Mouse (Mus musculus) CH12.LX (cell line): ENCODE measurements at regions not wholly inside any gene's neighbourhood (a gene's known extent, or its start where the extent isn't known, plus 50 kb on each side); places are given as distances from the start of the nearest gene placed in this dataset.

Experiments used
- BHLHE40 ChIP-seq: IDR thresholded peaks from 2 replicates; pipeline ENCODE4 v1.6.1; 2011; ENCODE audit warnings: mild to moderate bottlenecking, low read depth, low read length, improper control_type of control experiment
- CHD2 ChIP-seq: IDR thresholded peaks from 2 replicates; pipeline ENCODE4 v1.6.1; 2011; ENCODE audit warnings: low read length, improper control_type of control experiment
- CTCF ChIP-seq, 2 experiments: IDR thresholded peaks in 1 of 2; conservative IDR thresholded peaks in 1 of 2; 2 replicates each; pipeline ENCODE4 v1.5.1; 2011 to 2012; ENCODE audit warnings: low read depth in 2 of 2, low read length in 2 of 2, improper control_type of control experiment in 1 of 2, inconsistent platforms in 1 of 2, mild to moderate bottlenecking in 1 of 2, moderate library complexity in 1 of 2
- ELF1 ChIP-seq: IDR thresholded peaks from 2 replicates; pipeline ENCODE4 v1.6.1; 2014; ENCODE audit warnings: low read depth, mild to moderate bottlenecking, inconsistent platforms, low read length, improper control_type of control experiment
- GABPA ChIP-seq: IDR thresholded peaks from 2 replicates; pipeline ENCODE4 v1.6.1; 2012; ENCODE audit warnings: low read depth, low read length, improper control_type of control experiment, inconsistent platforms; ENCODE audit not compliant: insufficient replicate concordance
- JUN ChIP-seq: IDR thresholded peaks from 2 replicates; pipeline ENCODE4 v1.6.1; 2011; ENCODE audit warnings: low read depth, mild to moderate bottlenecking, low read length, improper control_type of control experiment, moderate library complexity; ENCODE audit not compliant: insufficient read depth
- KAT2A ChIP-seq: IDR thresholded peaks from 2 replicates; pipeline ENCODE4 v1.6.1; 2012; ENCODE audit warnings: low read length, improper control_type of control experiment, inconsistent platforms; ENCODE audit not compliant: insufficient replicate concordance
- MAX ChIP-seq: IDR thresholded peaks from 2 replicates; pipeline ENCODE4 v1.6.1; 2011; ENCODE audit warnings: low read length, improper control_type of control experiment
- NELFE ChIP-seq: IDR thresholded peaks from 2 replicates; pipeline ENCODE4 v1.6.1; 2011; ENCODE audit warnings: low read depth, low read length, improper control_type of control experiment
- POLR2A ChIP-seq: IDR thresholded peaks from 2 replicates; pipeline ENCODE4 v1.6.1; 2011; ENCODE audit warnings: low read depth, mild to moderate bottlenecking, improper control_type of control experiment, low read length
- RAD21 ChIP-seq: IDR thresholded peaks from 2 replicates; pipeline ENCODE4 v1.6.1; 2011; ENCODE audit warnings: low read depth, mild to moderate bottlenecking, low read length, improper control_type of control experiment, moderate library complexity
- TBP ChIP-seq: conservative IDR thresholded peaks from 2 replicates; pipeline ENCODE4 v1.6.1; 2011; ENCODE audit warnings: low read depth, low read length, improper control_type of control experiment
- UBTF ChIP-seq: IDR thresholded peaks from 2 replicates; pipeline ENCODE4 v1.6.1; 2012; ENCODE audit warnings: low read depth, mild to moderate bottlenecking, inconsistent platforms, low read length, improper control_type of control experiment, moderate library complexity

GRCm38 (mm10) chr3:52821450-52821849 is 195.6 kb downstream of the Cog6 start:
- TF ChIP-seq ELF1 (no peak), NELFE (no peak), BHLHE40 (no peak), UBTF (no peak), CTCF (conservative IDR thresholded peaks at IDR 0.05 in 1 of 2, IDR thresholded peaks at IDR 0.05 in 1 of 2; ENCODE audit: low read depth in 2 of 2, low read length in 2 of 2) (no peak), MAX (no peak), TBP (no peak), POLR2A (no peak), KAT2A (no peak), CHD2 (no peak), RAD21 (no peak), JUN (no peak), GABPA (no peak)
